Mouse (Mus musculus) neural tube, embryonic 11.5 days (tissue): ENCODE data around the gene Ankub1. TPM values are rescaled to one million over a fixed set of nuclear protein-coding genes. Genes with fewer than 3 reads are reported as not detected.

Source experiments
- ATAC-seq: fragments of 200-750 bp; cut with Nextera tagmentation; 2 replicates; pipeline ENCODE4 v1.8.0; 2017; ENCODE audit warnings: moderate number of reproducible peaks, mild to moderate bottlenecking, moderate TSS enrichment, moderate library complexity; ENCODE audit not compliant: insufficient read depth, low FRiP score, low TSS enrichment
- DNase-seq: peaks from one replicate; pipeline ENCODE4 v3.0.0-alpha.2; 2015; ENCODE audit warnings: low spot score
- H3K27ac ChIP-seq: fragments of 300-500 bp; sonication (generic); 2 replicates; pipeline ENCODE4 v1.5.1; 2014; ENCODE audit warnings: low read depth, mild to moderate bottlenecking, low read length
- H3K27me3 ChIP-seq: fragments of 300-500 bp; sonication (generic); 2 replicates; pipeline ENCODE4 v1.6.1; 2014; ENCODE audit warnings: mild to moderate bottlenecking, low read length, mixed read lengths; ENCODE audit not compliant: control insufficient read depth, insufficient read depth
- H3K36me3 ChIP-seq: fragments of 300-500 bp; sonication (generic); 2 replicates; pipeline ENCODE4 v1.6.1; 2014; ENCODE audit warnings: mild to moderate bottlenecking, low read length, moderate library complexity, mixed read lengths; ENCODE audit not compliant: control insufficient read depth, insufficient read depth
- H3K4me1 ChIP-seq: fragments of 300-500 bp; sonication (generic); 2 replicates; pipeline ENCODE4 v1.6.1; 2014; ENCODE audit warnings: low read length, mixed read lengths; ENCODE audit not compliant: control insufficient read depth, insufficient read depth
- H3K4me2 ChIP-seq: fragments of 300-500 bp; sonication (generic); 2 replicates; pipeline ENCODE4 v1.6.1; 2014; ENCODE audit warnings: low read depth, mild to moderate bottlenecking, moderate library complexity
- H3K4me3 ChIP-seq: fragments of 300-500 bp; sonication (generic); 2 replicates; pipeline ENCODE4 v1.5.1; 2014; ENCODE audit warnings: low read depth, low read length
- H3K9ac ChIP-seq: fragments of 300-500 bp; sonication (generic); 2 replicates; pipeline ENCODE4 v1.6.1; 2014; ENCODE audit warnings: mild to moderate bottlenecking, low read length
- H3K9me3 ChIP-seq: fragments of 300-500 bp; sonication (generic); 2 replicates; pipeline ENCODE4 v1.6.1; 2016; ENCODE audit warnings: low read length; ENCODE audit not compliant: control insufficient read depth
- WGBS: fragments of 180-500 bp; shearing (Covaris S2); extraction: QIAGEN DNeasy Blood & Tissue Kit; methylation state at CpG from one replicate; pipeline ENCODE4 v1.1.7; 2014; 5-methylcytosine and 5-hydroxymethylcytosine counted together
- polyA plus RNA-seq: library from polyadenylated mRNA; unstranded; fragments of >200 nt; fragmentation: Nextera tagmentation; extraction: Ambion mirVana; gene quantifications from 2 replicates; pipeline ENCODE4 v1.2.1, GENCODE M21; 2014

Ankub1 gene
- polyA plus RNA-seq, 1 experiment from 2014 or later, result 0.08 TPM

- Histone ChIP-seq H3K36me3 (no peaks in the 10 kb centered on the region), H3K9ac (no peak overlapping the region), H3K4me3 (no peak overlapping the region), H3K4me1 (no peaks in the 10 kb centered on the region; the same call in 1 of the 2 replicates), H3K9me3 (no peaks in the 10 kb centered on the region), H3K4me2 (no peak overlapping the region), H3K27me3 (no peaks in the 10 kb centered on the region), H3K27ac (no peak overlapping the region)
- 86% methylated on average over 3 of the region's 3 CpGs for WGBS
- ATAC-seq (no peak), DNase-seq (no peak)
These were observed 39.0 kb downstream of the Ankub1 start for GRCm38 (mm10) chr3:57653646-57654045.

- no peak for ATAC-seq
- Histone ChIP-seq H3K27ac (no peak overlapping the region), H3K9ac (no peak overlapping the region), H3K36me3 (no peaks in the 10 kb centered on the region), H3K9me3 (no peaks in the 10 kb centered on the region), H3K4me2 (no peak overlapping the region), H3K4me3 (no peak overlapping the region), H3K27me3 (no peaks in the 10 kb centered on the region), H3K4me1 (no peaks in the 10 kb centered on the region; the same call in 1 of the 2 replicates)
- no peak for DNase-seq
- 78% methylated on average over 3 of the region's 3 CpGs for WGBS
These were observed 40.1 kb downstream of the Ankub1 start for GRCm38 (mm10) chr3:57652485-57652884.

- Histone ChIP-seq H3K4me2 (peak overlapping the region; percentile 45), H3K9ac (peak overlapping the region; percentile 78; the same call in 1 of the 2 replicates), H3K9me3 (no peaks in the 10 kb centered on the region), H3K36me3 (no peaks in the 10 kb centered on the region), H3K4me1 (no peaks in the 10 kb centered on the region; the same call in 1 of the 2 replicates), H3K27ac (no peak overlapping the region), H3K27me3 (no peaks in the 10 kb centered on the region), H3K4me3 (peak overlapping the region; percentile 80)
- ATAC-seq (no peak; the same call in 1 of the 2 replicates), DNase-seq (no peak)
- WGBS, result 77% methylated on average over 3 of the region's 3 CpGs
These were observed 40.7 kb downstream of the Ankub1 start for GRCm38 (mm10) chr3:57651865-57652259.

- Histone ChIP-seq H3K4me1 (no peaks in the 10 kb centered on the region; the same call in 1 of the 2 replicates), H3K27ac (0 out of 2 replicates have a peak within 1 kb of the TSS, but pooled peaks have one; percentile 58), H3K4me3 (peak within 1 kb of the TSS; percentile 80), H3K9ac (peak within 1 kb of the TSS; percentile 78), H3K4me2 (peak within 1 kb of the TSS; percentile 55), H3K27me3 (no peaks in the 10 kb centered on the region), H3K36me3 (no peaks in the 10 kb centered on the region), H3K9me3 (no peaks in the 10 kb centered on the region)
- peak; percentile 94 for ATAC-seq
- WGBS, result under 1% methylated on average over 42 of the region's 42 CpGs
- DNase-seq, result peak; percentile 90
These were observed 41.3 kb downstream of the Ankub1 start, which contains the start of gene Commd2 for GRCm38 (mm10) chr3:57651231-57651864. Gene Commd2, minus strand, starts transcription at chr3:57651715.

- DNase-seq (no peak), ATAC-seq (no peak)
- Histone ChIP-seq H3K27ac (no peak overlapping the region), H3K27me3 (no peaks in the 10 kb centered on the region), H3K4me3 (no peak overlapping the region), H3K4me2 (no peak overlapping the region), H3K36me3 (no peaks in the 10 kb centered on the region; the same call in 1 of the 2 replicates), H3K9ac (no peak overlapping the region), H3K4me1 (no peaks in the 10 kb centered on the region), H3K9me3 (no peaks in the 10 kb centered on the region)
- WGBS, result 91% methylated on average over 6 of the region's 6 CpGs
These were observed 49.4 kb downstream of the Ankub1 start for GRCm38 (mm10) chr3:57643191-57643590.

GRCm38 (mm10) chr3:57637596-57637995 lies 55.0 kb downstream of the Ankub1 start:
- no peak overlapping the region for H3K9ac ChIP-seq
- H3K4me1 ChIP-seq, result no peaks in the 10 kb centered on the region
- DNase-seq (no peak), ATAC-seq (no peak)
- H3K27me3 ChIP-seq, result no peaks in the 10 kb centered on the region
- H3K4me3 ChIP-seq, result no peak overlapping the region
- no peaks in the 10 kb centered on the region for H3K9me3 ChIP-seq
- H3K36me3 ChIP-seq, result no peaks in the 10 kb centered on the region
- 77% methylated on average over 6 of the region's 6 CpGs for WGBS
- no peak overlapping the region for H3K4me2 ChIP-seq
- H3K27ac ChIP-seq, result no peak overlapping the region

- Histone ChIP-seq H3K4me1 (no peaks in the 10 kb centered on the region), H3K4me3 (no peak overlapping the region), H3K27me3 (no peaks in the 10 kb centered on the region), H3K27ac (no peak overlapping the region), H3K9me3 (no peaks in the 10 kb centered on the region), H3K9ac (no peak overlapping the region), H3K36me3 (no peaks in the 10 kb centered on the region), H3K4me2 (no peak overlapping the region)
- DNase-seq (no peak), ATAC-seq (no peak)
- WGBS, result 80% methylated on average over 3 of the region's 3 CpGs
These were observed 57.7 kb downstream of the Ankub1 start for GRCm38 (mm10) chr3:57634763-57635487.

- Histone ChIP-seq H3K27ac (no peak overlapping the region), H3K27me3 (no peaks in the 10 kb centered on the region), H3K9me3 (no peaks in the 10 kb centered on the region), H3K4me1 (no peaks in the 10 kb centered on the region), H3K4me2 (no peak overlapping the region), H3K9ac (no peak overlapping the region), H3K36me3 (no peaks in the 10 kb centered on the region), H3K4me3 (no peak overlapping the region)
- no peak for ATAC-seq
- no peak for DNase-seq
- 79% methylated on average over 11 of the region's 11 CpGs for WGBS
These were observed 65.6 kb downstream of the Ankub1 start for GRCm38 (mm10) chr3:57626954-57627513.
